Mouse (Mus musculus): ENCODE measurements around the gene Gm21969.

Gm21969 gene

DNA sequence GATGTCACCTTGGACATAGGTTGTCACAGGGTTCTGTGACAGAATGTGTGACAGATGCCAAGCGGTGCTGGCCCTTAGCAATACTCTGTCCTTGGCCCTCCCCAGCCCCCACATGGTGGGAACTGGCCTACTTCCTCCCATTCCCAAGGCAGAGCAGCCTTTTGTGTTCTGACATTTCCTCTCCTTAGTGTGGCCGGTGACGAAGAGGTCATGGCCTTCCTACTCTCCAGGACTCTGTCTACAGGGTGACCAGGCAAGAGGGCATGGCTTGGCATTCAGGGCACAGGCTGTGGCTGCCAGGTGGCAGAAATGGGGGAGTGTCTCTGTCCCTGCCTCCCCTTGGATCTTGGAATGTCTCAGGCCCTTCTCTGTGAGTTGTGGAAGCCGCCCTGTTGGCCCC lies 15.6 kb upstream of the Gm21969 start:
- peak; percentile 97 for DNase-seq

DNA sequence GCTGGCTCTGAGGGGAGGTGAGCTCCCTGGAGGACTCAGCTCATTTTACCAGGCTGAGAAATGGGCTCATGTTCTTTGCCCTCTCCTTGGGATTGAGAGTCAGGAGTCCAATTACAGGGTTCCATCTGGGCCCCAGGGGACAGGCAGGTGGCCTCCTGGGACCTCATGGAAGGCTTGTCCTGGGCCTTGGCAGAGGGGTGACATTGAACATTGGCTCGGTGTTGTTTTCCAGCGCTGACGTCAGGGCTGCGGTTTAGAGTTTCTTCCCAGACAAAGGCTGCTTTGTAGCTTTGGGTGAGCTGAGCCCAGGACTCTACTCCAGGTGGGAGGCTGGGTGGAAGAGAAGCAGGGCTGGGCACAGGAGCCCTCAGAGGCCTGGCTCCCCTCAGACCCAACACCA lies 15.2 kb upstream of the Gm21969 start:
- DNase-seq: peak; percentile 95

DNA sequence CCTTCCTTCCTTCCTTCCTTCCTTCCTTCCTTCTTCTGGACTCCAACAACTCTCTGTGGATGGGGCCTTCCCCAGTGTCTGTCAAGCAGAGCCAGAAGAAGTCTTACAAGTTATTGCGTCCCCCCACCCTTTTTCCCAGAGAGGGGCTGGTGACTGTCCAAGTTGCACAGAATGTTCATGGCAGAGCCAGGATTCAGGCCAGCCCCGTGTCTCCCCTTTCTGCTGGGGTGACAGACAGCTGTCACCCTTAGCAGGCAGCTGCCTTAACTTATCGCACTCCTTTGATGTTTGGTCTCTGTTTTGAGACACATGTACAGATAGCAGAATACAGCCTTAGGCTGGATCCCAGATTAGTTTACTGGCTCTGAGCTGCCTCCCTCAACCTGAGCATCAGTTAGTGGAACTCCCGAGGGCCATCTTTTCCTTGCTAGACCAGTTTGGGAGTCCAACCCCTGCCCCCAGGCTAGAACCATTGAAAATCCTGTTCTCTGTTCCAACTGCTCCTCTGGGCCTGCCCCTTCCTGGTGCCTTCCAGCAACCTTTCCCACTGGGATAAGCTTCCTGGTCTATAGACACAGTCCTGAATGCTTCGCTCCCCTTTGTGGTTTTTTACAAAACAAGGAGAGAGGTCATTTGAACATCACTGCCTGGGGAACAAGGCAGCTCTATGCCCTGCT lies 13.5 kb upstream of the Gm21969 start:
- DNase-seq: no peak

DNA sequence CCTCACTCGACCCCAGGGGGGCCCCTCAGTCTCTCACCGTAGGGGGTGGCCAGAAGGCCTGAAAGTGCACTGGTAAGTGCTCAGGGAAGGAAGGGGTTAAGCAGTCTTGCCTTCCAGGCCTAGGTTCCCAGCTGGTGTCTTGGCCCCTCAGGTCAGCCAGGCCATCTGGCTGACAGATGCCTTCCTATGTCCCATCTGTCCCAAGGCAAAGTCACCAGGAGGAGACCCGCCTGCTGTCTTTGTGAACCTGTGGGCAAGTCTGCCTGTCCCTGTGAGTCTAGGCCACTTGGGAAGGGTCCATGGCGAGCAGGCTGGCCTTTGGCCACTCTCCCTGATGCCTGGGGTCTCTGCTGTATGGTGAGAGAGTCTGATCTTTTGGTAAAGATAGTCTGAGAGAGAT lies 12.5 kb upstream of the Gm21969 start:
- no peak for DNase-seq

DNA sequence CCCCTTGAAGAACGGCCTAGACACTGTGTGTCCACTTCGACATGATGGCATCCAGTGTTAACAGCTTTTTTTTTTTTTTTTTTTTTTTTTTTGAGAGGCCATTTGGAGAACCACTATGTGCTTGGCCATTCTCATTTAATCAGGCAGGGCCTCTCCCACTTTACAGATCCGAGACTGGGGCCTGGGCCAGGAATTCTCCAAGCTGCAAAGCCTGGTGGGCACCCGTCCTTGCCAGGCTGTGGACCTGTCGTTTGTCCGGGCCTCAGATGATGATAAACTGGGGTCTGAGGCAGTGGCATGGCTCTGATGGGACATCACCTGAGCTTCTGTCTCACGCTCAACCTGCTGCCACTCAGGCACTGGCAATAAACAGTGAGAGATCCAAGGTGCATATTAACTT lies 10.1 kb upstream of the Gm21969 start:
- peak; percentile 90 for DNase-seq

DNA sequence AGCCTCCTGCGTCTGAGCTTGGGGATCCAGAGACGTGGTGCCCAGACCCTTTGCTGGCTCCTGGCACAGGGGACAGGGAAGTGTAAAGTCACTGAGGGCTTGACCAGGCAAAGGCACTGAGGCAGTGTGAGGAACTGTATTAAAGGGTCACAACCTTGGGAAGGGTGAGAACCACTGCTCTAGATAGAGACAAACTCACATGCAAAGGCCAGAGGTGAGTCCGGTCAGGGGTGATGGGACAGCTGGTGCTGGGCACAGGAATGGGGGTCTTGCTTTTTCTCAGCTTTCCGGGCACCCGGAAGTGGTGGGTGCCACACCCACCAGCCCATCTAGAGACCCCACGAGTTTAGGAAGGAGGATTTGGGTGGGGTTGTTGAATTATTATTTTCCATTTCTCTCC lies 9.6 kb upstream of the Gm21969 start:
- peak; percentile 91 for DNase-seq

DNA sequence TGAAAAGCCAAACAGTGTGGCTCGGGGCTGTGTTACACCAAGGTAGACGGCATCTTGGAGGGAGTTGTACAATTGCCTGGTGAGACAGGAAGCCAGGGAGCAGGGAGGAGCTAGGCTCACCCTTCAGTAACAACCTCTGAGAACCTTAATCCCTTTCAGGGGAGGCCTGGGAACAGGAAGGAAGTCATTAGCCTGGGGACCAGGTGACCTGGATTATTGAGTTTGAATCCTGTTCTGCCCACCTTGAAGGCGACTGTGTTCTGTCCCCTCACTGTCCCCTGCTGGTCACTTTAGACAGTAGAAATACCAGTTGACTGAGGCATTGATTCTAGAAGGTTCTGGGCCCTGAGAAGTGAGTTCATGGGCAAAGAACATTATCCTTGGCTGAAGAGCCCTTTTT lies 8.9 kb upstream of the Gm21969 start:
- peak; percentile 93 for DNase-seq

DNA sequence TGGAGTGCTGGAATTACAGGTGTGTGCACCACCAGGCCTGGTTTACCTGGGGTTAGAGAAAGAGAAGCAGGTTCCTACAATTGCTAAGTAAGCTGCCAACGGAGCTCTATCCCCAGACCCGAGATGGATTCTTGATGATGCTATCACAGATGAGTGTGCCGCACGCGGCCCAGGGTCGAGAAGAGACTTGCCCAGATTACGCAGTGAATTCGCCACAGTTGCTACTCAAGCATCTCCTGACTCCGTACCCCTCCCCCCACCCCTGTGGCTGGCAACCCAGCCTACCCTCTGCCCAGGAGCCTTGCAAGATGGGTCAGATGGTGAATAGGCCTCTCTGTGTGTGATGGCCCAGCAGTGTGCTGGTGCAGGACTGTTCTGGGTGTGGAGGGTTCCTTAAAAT lies 6.3 kb upstream of the Gm21969 start:
- DNase-seq: no peak

DNA sequence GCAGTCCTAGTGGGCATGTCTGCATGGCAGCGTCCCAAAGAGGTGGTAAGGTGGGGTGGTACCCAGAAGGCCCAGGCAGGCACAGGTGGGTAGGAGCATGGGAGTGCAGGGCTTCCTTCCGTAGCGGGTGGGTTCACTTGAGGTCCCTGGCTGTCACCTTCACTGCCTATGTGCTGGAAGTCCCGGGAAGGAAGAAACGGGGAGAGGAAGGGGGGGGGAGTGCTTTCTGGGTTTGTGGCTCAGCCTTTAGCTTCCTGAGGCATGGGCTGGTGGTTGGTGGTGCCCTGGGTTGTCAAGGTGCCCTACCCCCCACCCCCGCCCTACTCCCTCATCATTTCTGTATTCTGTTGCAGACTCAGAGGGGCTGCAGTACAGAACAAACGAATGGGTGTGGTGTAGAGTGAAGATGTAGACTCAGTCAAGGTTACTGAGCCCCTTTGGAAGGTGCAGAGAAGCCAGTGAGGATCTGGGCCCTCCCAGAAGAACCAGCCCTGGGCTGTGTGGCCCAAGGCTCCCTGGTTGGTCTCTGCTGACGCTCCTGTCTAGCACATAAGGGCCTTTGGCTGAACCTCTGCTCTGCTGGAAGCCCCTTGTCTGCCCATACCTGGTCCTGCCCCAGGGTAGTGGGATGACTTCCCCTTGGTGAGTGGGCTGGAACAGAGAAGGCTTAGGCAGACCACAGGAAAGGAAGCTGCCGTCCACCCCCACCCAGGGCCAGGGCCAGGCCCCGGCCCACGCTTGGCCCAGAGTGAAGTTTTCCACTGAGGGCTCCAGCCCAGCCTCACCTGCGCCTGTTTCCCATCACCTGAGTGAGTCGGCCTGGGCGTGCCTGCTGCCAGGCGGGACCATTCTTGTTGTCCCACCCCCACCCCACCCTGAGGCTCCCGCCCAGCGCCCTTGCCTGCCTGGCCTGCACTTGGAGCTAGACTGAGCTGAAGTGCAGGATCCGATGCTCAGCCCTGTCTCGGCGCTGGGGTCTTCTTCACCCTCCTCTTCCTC lies 5.4 kb upstream of the Gm21969 start:
- DNase-seq: peak; percentile 94

DNA sequence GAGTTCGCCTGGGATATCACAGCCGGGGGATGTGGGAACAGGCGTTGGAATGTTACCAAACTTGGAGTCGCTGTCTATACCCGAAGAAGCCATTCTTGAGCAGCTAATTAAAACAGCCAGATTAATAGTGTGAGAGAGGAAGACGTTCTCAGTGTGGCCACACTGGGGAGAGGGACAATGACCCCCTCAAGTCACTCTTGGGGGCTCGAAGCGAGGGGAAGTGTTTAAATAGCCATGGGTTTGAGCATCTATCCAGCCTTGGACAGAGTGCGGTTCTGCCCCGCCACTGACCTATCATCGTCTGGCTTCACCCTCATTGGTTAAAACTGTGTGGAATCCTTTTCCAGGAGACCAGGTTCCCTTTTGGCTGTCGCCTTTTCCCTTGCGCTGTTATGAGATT lies 4.6 kb upstream of the Gm21969 start:
- peak; percentile 96 for DNase-seq

DNA sequence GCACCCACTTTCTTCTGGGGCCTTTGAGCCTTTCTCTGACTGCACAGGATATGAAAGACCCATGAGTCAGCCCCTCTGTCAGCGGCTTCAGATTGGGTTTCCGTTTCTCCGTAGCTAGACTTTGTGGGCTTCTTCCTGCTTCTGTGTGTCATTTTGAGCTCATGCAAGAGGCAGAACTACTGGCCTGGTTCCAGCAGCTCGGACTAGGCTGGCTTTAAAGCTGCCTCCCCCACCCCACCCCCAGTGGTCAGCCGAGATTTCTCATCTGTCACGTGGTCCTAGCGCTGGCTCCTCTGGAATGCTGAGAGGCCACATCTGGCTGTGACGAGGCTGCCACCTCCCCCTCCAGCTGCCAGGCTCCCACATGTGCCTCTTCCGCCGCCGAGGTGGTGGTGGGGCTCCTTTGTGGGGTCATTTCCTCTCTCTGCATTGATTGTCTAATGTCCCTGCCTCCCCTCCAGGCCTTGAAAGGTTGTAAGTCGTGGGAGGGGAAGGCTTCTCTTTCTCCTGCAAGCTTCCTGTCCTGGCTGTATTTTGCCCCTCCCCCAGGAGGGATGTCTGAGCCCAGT lies 4.0 kb upstream of the Gm21969 start:
- DNase-seq: peak; percentile 99

DNA sequence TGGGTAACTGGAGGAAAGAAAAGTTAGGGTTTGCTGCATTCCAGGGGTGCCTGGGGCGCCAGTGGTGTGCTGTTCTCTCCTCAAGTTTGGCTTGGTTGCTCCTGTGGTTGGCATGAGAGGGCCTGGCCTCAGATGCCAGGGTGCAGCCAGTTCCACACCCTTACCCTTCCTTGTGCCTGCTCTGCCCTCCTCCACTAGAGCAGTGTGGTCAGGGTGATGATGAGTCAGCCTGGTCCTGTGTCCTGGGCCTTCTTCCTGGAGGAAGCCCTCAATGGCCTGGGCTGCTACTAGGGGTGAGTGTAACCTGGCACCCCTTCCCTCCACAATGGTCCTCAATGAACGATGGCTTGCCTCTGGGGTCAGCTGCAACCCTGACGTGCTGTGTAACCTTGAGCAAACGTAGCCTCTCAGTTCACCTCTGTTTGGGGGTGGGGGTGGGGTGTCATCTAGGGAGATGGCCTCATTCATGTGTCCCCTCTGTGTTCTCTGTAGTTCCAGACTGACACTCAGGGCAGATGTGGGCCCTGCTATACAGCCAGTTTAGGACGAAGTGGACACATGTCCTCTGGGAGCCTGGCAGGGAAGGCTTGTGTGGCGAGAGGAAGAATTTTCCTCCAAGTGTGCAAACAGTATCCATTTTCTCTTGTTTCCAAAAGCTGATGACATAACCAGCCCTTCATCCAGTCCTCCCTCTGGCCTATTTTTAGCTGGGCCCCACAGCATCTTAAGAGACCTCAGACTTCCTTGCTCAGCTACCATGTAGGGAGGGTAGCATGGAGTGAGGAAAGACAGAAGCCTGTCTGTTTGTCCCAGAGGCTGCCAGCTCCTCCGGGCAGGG lies 1.2 kb upstream of the Gm21969 start:
- DNase-seq: peak; percentile 95

DNA sequence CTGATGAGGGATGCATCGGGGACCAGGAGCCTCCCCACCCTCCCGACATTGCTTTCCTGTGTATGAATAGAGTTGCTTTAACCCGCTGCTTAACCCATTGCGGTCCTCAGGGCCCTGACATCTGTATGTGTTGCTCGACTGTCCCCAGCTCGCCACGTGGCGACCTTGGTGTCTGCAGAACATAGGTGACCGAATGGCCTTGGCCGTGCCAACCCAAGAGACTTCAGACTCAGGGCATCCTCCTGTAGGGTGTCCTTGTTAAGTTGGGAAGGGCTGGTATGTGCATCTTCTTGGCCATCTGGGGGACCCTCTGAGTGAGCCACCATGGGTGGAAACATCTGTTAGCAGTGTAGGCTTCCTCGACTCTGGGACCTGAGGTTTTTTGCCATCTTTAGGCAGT lies 2.2 kb downstream of the Gm21969 start:
- DNase-seq: peak; percentile 93

DNA sequence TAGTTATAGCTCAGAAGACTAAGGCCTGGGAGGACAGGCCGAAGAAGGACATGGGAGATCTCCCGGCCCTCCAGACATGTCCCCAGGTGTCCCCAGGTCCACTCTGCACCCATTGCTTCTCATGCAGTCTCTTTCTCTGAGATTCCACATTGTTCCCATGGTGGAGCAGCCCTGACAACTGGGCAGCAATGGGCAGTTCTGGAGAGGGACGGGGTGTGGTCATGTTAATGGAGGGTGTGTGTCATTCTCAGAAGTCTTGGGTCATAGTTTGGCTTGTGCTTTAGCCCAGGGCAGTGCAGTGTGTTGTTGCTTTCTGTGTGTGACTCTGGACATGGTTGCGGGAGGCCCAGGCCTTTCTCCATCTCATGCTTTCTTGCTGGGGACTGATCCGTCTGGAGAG lies 3.7 kb downstream of the Gm21969 start:
- peak; percentile 91 for DNase-seq

DNA sequence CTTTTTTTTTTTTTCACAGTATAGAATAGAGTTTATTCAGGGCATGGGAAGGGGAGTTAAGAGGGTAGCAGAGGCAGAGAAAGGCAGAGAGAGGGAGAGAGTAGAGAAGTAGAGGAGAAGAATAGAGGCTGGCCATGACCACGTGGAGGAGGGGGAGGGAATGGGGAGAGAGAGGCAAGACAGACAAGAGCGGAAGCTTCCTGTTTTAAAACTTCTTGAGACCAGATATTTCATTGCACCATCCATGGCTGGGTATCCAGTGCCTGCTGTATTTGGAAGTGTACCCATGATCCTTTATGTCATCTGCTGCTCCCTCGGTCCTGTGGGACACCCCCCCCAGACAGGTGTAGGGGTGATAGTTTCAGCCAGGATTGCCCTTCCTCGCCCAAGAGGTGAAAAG lies 6.0 kb downstream of the Gm21969 start:
- DNase-seq: no peak

DNA sequence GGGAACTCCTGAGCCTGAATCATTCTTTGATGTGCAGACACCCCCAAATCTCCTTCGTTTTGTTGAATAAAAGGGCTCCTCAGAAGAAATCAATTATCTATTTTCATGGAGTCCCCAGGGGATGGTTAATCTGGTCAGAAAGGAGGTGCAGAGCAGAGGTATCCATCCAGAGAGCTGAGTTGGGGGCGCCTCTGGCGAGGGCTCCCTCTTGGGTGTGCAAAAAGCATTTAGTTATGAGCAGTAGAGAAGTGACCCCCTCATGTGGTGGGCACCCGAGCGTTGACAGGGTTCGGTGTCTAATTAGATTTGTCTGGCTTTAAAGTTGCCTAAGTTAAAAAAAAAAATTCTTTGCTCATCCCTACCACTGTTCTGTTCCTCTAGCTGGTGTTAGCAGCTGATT lies 8.0 kb downstream of the Gm21969 start:
- DNase-seq: peak; percentile 92

DNA sequence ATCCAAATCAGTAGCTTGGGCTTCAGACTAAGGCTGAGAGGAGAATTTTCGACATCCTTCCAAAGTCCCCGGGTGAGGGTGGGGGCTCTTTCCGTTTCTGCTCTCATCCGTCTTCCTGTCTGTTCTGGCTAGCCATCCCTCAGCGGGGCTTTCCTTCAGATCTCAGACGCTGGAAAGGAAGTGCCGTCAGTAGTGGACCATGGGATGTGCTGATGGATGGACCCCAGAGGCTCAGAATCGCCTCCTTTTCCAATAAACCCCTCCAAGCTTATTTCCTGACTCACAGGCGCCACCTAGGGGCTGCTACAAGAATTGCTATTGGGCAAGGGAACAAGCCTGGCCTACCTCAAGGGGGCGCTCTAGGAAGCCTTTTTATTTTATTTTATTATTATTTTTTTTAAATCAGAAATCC lies 8.6 kb downstream of the Gm21969 start:
- DNase-seq: peak; percentile 99

DNA sequence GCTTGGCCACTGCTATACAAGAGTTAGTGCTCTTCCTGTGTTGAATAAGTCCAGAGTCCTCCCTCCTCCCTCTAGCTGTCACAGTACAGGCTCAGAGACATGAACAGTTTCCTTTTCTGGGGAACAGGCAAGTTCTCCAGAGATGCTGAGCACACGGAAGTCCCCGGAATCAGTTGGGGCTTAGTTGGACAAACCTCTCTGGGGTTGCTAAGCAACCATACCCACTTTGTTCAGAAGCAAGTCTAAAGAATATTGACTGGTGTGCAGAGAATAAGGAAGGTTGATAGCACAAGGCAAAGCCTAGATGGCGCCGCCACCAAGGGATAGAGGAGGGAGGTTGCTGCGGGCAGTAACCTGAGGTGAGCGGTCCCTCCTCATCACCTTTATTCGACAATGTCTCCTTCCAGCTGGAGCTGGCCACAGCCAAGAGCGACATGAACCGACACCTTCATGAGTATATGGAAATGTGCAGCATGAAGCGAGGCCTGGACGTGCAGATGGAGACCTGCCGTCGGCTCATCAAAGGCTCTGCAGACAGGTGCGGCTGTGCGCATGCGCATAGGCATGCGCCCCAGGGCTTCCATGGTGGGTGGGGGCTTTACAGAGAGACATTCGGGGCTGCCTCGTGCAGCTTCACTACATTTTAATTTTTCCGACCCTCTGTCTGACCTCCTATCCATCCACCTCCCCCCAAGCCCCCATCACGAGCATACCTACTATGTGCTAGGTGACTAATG lies 11.7 kb downstream of the Gm21969 start:
- DNase-seq: no peak

DNA sequence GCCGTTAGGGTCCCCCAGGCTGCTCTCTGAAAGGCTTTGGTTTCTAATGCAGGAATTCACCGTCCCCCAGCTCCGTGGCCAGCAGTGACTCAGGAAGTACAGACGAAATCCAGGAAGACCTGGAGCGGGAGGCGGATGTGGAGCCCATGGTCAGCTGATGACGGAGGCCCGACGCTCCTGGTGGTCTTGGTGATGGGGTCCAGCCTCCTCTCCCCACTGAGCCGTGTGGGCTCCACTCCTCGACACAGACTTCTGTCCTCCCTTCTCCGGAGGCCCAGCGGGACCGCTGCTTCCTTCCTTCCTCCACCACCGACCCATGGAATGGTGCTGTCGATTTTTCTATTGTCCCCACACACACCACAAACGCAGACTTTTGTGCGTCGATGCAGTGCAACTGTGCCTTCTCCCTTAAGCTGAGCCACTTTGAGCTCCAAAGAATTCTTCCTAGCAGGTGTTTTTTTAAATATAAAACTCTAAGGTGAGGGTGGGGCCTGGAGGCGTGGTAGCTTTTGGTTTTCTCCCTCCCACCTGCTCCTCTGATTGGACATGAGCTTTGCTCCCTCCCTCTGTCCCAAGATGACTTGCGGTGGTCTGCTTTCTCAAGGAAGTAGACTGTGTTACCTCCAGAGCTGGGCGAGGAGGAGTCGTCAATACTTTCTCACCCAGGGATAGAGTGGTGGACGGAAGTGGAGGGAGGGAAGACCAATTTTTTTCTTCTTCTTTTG lies 13.5 kb downstream of the Gm21969 start:
- peak; percentile 98 for DNase-seq

DNA sequence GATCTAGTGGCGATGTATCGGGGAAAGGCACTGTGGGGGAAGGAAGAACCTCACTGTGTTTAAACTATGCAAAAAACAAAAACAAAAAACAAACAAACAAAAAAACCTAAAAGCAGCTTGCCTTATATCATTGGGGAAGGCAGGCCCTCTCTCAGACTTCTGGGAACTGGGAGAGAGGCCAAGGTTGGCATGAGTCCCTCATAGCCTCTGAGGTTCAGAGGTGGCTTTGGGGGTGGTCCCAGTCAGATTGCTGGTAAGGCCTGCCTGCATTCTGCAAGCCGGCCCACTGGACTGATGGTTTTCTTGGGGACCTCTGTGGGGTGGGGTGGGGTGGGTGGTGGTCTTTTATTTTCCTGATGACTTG lies 14.0 kb downstream of the Gm21969 start:
- no peak for DNase-seq

DNA sequence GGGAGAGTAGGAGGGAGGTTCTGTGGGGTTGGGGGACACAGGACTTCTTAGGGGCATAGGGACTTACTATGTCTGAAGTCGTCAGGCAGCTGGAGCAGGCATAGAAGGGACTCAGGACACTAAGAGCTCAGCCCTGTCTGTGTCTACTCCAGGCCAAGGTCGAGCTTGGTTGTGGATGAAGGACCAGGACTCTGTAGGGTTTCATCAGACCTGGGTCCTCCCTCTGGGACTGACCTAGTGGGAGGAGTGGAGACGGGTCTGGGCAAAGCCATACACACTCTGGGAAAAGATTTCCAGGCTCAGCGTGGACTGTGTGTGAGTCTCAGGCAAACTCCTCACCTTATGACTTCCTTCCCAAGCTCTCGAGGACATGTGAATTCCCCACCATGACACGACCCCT lies 16.8 kb downstream of the Gm21969 start:
- peak; percentile 89 for DNase-seq
